Mouse (Mus musculus): ENCODE data around the gene Gipc3. TPM values are rescaled to one million over a fixed set of nuclear protein-coding genes. Genes with fewer than 3 reads are reported as not detected.

Gene Gipc3
- total RNA-seq, 1 experiment from 2014 or later: not detected

GRCm38 (mm10) chr10:81304597-81305238 is 38.3 kb downstream of the Gipc3 start:
- ATAC-seq (replicated peaks; ENCODE audit: low read depth, poor library complexity, severe bottlenecking): peak; percentile 79

- 0 out of 2 replicates have a peak, but pooled peaks have one; percentile 21 for ATAC-seq (replicated peaks; ENCODE audit: low read depth, poor library complexity, severe bottlenecking)
Observed at GRCm38 (mm10) chr10:81303761-81304160, 39.3 kb downstream of the Gipc3 start.

DNA sequence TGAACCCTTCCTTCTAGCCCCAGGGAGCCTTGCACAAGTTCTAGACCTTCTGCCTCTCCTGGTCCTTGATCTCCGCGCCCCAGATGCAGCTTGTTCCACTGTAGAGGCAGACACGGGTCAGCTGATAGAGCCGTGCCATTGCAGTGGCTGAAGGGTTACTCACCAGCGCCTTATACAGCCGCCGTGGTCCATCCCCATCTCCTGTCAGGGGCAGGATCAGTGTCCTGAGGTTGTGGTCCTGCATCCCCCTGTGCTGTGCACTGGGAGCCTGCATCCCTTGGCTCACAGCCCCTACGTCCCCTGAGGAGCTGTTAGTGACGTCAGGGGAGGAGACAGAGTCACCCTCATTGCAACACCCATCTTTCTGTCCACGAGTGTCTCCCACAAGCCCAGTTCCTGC is 39.8 kb downstream of the Gipc3 start:
- peak; percentile 7 for ATAC-seq (replicated peaks; ENCODE audit: low read depth, poor library complexity, severe bottlenecking)

DNA sequence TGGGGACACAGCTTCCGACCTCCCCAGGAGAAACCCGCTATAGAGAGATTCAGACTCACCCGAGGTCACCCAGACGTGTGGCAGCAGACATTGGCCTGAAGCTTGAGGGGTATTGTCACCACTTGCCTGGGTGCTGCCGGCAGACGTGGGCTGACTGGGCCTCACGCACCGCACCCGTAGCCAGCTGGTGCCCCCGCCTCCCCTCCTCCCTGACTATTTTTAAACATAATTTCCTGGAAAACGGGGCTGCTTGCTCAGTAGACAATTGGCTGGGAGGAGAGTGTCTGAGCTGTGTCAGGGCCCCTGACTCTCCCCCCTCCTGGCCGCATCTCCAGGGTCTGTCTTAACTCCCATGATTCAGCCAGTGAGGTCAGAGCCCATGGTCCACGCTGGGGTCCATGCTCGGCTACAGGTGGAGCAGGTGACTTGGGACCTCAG is 40.3 kb downstream of the Gipc3 start:
- ATAC-seq (replicated peaks; ENCODE audit: low read depth, poor library complexity, severe bottlenecking): no peak

GRCm38 (mm10) chr10:81302288-81302687 is 40.8 kb downstream of the Gipc3 start:
- ATAC-seq (replicated peaks; ENCODE audit: low read depth, poor library complexity, severe bottlenecking): no peak

GRCm38 (mm10) chr10:81301321-81301720 is 41.7 kb downstream of the Gipc3 start:
- ATAC-seq (replicated peaks; ENCODE audit: low read depth, poor library complexity, severe bottlenecking): no peak

DNA sequence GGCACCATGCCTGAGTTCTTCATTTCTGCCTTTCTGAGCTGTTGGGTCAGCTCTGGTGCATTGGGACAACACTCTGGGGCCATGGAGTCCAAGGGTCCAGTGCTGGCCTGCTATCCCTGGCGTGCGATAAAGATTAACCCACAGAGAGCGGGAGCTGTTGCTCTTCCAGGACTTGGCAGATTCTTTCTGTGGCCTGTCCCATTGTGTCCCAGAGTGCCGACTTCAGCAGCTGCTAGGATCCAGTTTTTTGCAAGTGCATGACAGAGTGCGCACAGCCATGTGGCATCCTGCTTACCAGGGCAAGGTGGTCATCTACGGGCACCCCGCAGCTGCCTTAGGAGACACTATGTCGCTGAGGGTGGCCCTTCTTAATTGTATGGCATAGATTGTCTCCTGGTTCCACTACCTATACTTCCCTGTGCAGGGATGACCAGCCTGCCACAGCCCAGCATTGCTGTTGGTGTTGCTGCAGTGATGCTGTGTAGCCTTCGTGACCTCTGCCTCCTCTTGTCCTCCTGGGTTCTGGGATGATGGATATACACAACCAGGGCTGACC is 42.6 kb downstream of the Gipc3 start:
- ATAC-seq (replicated peaks; ENCODE audit: low read depth, poor library complexity, severe bottlenecking): no peak

- ATAC-seq (replicated peaks; ENCODE audit: low read depth, poor library complexity, severe bottlenecking): no peak
Observed at GRCm38 (mm10) chr10:81299585-81300351, 43.3 kb downstream of the Gipc3 start.

- peak; percentile 53 for ATAC-seq (replicated peaks; ENCODE audit: low read depth, poor library complexity, severe bottlenecking)
Observed at GRCm38 (mm10) chr10:81298369-81299100, 44.5 kb downstream of the Gipc3 start.

- peak; percentile 67 for ATAC-seq (replicated peaks; ENCODE audit: low read depth, poor library complexity, severe bottlenecking)
Observed at GRCm38 (mm10) chr10:81297845-81298244, 45.2 kb downstream of the Gipc3 start.

- ATAC-seq (replicated peaks; ENCODE audit: low read depth, poor library complexity, severe bottlenecking): no peak
Observed at GRCm38 (mm10) chr10:81297246-81297645, 45.8 kb downstream of the Gipc3 start.

DNA sequence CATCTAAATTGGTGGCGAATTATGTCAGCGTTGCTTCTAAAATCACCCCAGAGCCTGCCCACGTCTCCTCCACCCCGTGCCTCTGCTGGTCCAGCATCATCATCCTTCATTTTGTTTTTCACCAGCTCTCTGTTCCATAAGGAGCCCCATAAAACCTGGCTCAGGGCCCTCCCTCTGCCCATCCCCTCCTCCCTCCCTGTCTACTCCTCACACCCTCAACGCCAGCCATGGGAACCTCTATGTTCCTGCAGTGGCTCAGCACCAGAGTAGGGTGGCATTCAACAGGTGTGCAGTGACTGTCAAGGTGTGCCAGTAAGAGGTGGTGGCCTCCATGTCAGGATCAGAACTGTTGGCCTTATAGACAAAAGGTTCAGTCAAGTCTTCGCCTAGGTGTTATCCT is 47.9 kb downstream of the Gipc3 start:
- ATAC-seq (replicated peaks; ENCODE audit: low read depth, poor library complexity, severe bottlenecking): no peak

DNA sequence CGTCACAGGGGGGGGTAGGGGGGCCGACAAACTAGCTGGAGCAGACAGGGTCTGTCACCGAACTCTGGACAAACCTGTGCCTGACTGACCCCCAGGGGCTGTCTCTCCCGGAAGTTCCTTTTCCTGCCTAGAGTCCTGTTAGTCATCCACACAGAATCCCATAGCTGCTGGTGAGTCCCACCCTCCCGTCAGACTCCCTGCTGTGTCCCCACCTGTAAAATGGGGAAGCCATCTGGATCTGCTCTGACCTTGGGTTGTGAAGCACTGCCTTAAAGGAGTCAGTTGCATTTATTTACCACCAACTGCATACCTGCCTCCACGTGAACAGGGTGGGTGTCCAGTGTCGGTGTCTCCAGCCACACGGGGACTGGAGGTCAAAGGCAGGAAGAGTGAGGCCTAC is 48.6 kb downstream of the Gipc3 start:
- no peak for ATAC-seq (replicated peaks; ENCODE audit: low read depth, poor library complexity, severe bottlenecking)

- ATAC-seq (replicated peaks; ENCODE audit: low read depth, poor library complexity, severe bottlenecking): no peak
Observed at GRCm38 (mm10) chr10:81293334-81294030, 49.6 kb downstream of the Gipc3 start.

GRCm38 (mm10) chr10:81292554-81293333 is 50.3 kb downstream of the Gipc3 start, which contains the start of gene Pip5k1c:
TSS of gene Pip5k1c (plus strand) at chr10:81292963.
- peak; percentile 75 for ATAC-seq (replicated peaks; ENCODE audit: low read depth, poor library complexity, severe bottlenecking)

GRCm38 (mm10) chr10:81291511-81292104 is 51.5 kb downstream of the Gipc3 start, which contains the start of gene Tjp3:
TSS of gene Tjp3 (minus strand) at chr10:81291581.
- ATAC-seq (replicated peaks; ENCODE audit: low read depth, poor library complexity, severe bottlenecking): no peak

DNA sequence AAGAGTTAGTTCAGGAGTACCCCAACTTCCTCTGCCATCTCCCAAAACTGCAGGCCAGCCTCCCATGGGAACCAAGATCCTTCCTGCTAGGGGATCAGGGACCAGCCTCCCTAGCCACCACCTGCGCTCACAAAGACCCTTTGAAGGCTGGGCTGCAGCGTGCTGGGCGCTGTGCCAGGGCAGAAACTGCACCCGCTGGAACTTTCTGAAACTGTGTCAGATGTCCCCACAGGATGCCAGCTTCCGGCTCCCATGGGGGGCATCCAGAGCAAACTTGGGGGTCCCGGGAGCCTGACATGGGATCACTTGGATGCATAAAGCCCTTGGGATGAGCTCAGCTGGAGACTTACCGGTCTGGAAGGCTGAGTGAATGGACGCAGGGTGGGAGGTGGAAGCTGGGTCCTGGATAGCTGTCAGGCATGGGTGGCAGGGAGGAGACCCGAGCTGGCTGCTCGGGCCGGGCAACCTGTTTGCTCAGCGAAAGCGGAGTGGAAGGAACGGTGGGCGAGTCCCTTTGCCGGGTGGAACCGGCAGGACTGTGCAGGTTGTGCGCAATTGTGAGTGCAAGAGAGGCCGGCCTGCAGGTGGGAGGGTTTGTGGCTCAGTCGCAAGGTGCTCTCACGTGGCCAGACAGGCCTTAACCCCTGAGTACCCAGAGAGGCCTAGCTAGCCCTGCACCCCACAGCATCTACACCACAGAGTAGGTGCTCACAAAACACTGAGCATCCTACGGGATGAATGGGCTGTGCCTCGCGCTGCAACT is 52.2 kb downstream of the Gipc3 start:
- no peak for ATAC-seq (replicated peaks; ENCODE audit: low read depth, poor library complexity, severe bottlenecking)

- ATAC-seq (replicated peaks; ENCODE audit: low read depth, poor library complexity, severe bottlenecking): no peak
Observed at GRCm38 (mm10) chr10:81289811-81290210, 53.3 kb downstream of the Gipc3 start.
